Mouse (Mus musculus): ENCODE data around the gene Mtmr3. TPM values are rescaled to one million over a fixed set of nuclear protein-coding genes. Genes with fewer than 3 reads are reported as not detected.

Gene Mtmr3
- polyA plus RNA-seq (2016; fragmentation: Nextera tagmentation; extraction: Ambion mirVana): 49.2 and 49.8 TPM in 2 replicates

DNA sequence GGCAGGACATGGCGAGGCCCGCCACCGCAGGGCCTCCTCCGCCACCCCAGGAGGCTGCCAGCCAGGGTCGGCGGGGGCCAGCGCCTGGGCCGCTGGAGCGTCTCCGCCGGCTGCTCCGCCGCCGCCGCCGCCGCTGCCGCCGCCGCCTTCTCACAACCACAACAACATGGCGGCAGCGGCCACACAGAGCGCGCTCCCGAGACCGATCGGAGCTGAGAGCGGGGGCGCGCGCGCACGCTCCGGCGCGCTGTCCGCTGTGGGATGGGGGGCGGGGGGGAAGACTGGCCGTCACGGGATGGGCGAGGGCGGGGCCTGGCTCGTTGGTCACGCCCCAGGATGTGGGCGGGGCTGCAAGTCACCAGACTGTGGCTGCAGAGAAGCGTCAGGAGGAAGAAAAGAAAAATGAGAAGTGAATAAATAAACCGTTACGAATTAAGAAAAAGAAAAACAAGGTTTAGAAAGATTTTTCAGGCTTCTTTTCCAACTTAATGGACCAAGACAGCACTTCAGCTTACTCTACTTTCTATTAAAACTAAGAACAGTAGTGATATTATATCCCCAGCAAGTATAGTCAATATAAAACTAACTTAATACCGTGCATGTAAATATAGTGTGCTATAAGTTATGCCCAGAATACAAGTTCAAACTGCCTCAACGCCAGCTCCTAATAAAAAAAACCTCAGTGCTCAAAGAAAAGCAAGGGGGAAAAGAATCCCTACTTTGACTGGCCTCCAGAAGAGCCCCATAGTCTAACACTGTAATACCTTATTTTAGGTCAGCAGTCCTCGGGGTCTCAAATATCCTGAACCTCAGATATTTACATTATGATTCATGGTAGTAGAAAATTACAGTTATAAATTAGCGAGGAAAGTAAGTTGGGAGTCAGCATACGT lies at the start of gene Mtmr3:
Gene Mtmr3 (minus strand): TSS at position 256 of the 893 bp plus-strand sequence.
- Histone ChIP-seq H3K27ac (replicated peaks) (peak within 1 kb of the TSS; percentile 95), H3K9ac (replicated peaks) (peak within 1 kb of the TSS; percentile 95), H3K9me3 (no peaks in the 10 kb centered on the region), H3K36me3 (no peaks in the 10 kb centered on the region), H3K4me1 (peaks cover 9% of the 10 kb centered on the region), H3K4me2 (replicated peaks) (peak within 1 kb of the TSS; percentile 60), H3K4me3 (peak within 1 kb of the TSS; percentile 96), H3K27me3 (no peaks in the 10 kb centered on the region)
- peak; percentile 95 for ATAC-seq (ENCODE audit: low FRiP score, low read depth)
- WGBS: 6% methylated on average over 44 of the region's 53 CpGs

DNA sequence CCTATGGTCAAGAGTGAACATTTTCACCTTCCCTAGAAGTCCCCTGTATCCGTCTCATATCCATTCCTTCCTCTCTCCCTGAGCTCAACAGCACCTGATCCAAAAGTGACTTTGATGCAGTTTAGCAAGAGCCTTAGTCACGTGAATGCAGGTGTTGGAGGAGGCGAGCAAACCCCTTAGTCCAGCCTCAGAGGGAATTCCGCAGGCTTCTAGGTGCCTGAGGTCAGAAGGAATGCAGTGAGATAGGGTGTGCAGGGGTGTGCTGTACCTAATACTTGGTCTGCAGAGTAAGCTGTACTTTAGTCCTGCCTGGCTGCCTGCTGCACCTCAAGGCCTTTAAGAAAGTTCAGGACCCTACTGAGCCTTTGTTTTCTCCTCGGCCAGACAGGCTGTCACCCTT lies 49.1 kb upstream of the Mtmr3 start:
- no peak for ATAC-seq (ENCODE audit: low FRiP score, low read depth)
- 64% methylated on average over 5 of the region's 5 CpGs for WGBS
- Histone ChIP-seq H3K4me2 (replicated peaks) (no peak overlapping the region), H3K9me3 (no peaks in the 10 kb centered on the region), H3K9ac (replicated peaks) (no peak overlapping the region), H3K4me1 (peaks cover 2% of the 10 kb centered on the region; the same call in 1 of the 2 replicates), H3K36me3 (peaks cover 27% of the 10 kb centered on the region), H3K27me3 (no peaks in the 10 kb centered on the region), H3K27ac (replicated peaks) (no peak overlapping the region), H3K4me3 (no peak overlapping the region)

DNA sequence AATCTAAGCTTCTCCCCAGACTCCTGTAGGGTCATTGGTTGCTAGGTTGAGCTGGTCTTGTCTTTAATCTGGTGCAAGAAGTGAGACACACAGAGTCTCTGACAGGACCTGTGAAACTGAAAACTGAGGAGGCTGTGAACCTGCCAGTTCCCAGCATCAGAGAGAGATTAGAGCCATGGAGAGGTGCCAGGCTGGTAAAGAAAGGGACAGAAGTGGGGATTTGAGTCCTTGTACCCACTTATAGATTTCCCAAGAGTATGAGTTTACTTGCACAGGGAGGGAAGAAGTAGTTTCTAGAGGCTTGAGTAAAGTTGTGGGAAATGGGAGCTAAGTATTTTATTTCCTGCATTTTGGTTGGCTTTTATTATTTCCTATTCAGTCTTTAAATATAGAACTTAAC lies 46.5 kb upstream of the Mtmr3 start:
- Histone ChIP-seq H3K4me2 (replicated peaks) (no peak overlapping the region), H3K9ac (replicated peaks) (no peak overlapping the region)

DNA sequence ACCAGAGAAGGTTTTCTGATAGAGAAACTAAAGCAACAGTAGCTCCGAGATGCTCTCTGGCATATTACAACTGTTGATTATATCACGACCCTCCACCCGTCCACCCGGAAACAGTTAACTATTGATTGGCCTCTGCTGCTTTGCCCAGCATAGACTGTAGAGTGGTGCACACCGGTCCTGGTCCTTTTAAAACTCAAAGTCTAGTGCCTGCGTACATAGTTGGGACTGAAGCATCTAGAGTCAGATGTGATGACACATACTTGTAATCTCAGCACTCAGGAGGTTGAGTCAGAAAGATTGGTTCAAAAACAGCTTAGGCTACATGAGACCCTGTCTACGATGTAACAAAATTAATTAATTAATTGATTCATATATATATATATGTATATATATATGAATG lies 43.6 kb upstream of the Mtmr3 start:
- Histone ChIP-seq H3K9me3 (no peaks in the 10 kb centered on the region), H3K4me1 (peaks cover 16% of the 10 kb centered on the region), H3K4me3 (peak overlapping the region; percentile 89), H3K36me3 (peaks cover 11% of the 10 kb centered on the region), H3K4me2 (replicated peaks) (peak overlapping the region; percentile 87), H3K27me3 (0 out of 2 replicates have a peak, but pooled peaks cover 6% of the 10 kb centered on the region), H3K9ac (replicated peaks) (peak overlapping the region; percentile 78), H3K27ac (replicated peaks) (no peak overlapping the region)
- 31% methylated on average over 7 of the region's 7 CpGs for WGBS
- no peak for ATAC-seq (ENCODE audit: low FRiP score, low read depth)

More for the DNA sequence above, 46.5 kb upstream of the Mtmr3 start:
- no peak for ATAC-seq (ENCODE audit: low FRiP score, low read depth)
- Histone ChIP-seq H3K27me3 (no peaks in the 10 kb centered on the region), H3K9me3 (no peaks in the 10 kb centered on the region), H3K4me3 (no peak overlapping the region), H3K27ac (replicated peaks) (no peak overlapping the region), H3K36me3 (peaks cover 11% of the 10 kb centered on the region), H3K4me1 (peaks cover 16% of the 10 kb centered on the region)

DNA sequence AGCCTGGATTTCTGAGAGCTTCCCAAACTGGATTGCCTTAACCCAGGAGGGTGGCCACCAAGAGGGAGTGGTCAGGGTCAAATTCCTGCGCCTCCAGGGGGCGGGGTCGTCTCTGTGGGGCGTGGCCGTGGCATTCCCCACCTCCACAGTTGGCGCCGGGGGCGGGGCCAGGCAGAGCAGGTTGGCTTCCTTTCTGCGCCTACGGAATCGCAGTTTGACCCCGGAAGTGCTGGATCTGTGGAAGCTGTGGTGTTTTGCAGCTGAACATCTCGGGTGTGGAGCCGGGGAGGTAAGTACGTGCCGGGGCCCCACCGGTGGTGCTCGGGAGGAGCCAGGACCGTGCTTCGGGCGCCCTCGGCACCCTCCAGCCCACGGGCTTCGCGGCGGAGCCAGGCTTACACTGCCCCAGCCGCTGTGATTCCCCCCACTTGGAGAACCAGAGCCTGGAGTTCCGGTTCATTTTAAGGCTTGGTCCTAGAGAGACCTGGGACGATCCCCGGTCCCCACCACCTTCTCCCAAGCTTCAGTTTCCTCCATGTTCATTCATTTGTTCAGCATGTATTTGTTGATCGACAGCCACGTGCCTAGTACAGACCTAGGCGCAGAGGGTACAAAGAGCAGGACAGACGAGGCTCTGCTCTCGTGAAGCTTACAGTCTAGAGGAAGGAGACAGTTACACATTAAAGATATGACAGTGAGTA lies 43.0 kb upstream of the Mtmr3 start, which contains the start of gene Ascc2:
Gene Ascc2 (plus strand): TSS at position 214 of the 701 bp plus-strand sequence.
- Histone ChIP-seq H3K4me2 (replicated peaks) (peak within 1 kb of the TSS; percentile 87), H3K4me3 (peak within 1 kb of the TSS; percentile 89), H3K36me3 (peaks cover 11% of the 10 kb centered on the region), H3K4me1 (peaks cover 16% of the 10 kb centered on the region), H3K27me3 (0 out of 2 replicates have a peak, but pooled peaks cover 6% of the 10 kb centered on the region), H3K9ac (replicated peaks) (peak within 1 kb of the TSS; percentile 78), H3K27ac (replicated peaks) (no peak within 1 kb of the TSS), H3K9me3 (no peaks in the 10 kb centered on the region)
- peak; percentile 92 for ATAC-seq (ENCODE audit: low FRiP score, low read depth)
- WGBS: under 1% methylated on average over 35 of the region's 35 CpGs

DNA sequence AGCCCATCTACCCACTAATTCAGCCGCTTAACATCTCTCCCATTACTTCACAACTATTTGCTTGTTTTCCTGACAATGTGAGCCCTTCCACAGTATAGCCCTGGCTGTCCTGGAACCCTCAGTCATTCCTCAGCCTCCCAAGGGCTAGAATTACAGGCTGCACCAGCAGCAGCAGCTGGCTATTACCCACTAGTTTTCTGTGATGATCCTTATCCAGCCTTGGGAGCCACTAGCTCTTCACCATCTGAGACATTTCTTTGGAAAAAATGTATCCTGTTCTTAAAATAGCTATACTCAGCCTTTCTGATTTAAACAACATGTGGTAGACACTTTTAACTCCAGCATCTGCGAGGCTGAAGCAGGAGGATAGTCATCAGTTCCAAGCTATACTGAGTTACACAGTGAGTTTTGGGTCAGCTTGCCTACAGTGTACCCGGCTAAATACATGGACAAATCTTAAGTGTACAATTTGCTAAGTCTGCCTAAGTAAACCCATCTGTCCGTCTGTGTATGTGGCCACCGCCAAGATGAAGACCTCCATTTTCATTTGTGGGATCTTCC lies 42.2 kb upstream of the Mtmr3 start:
- H3K9me3 ChIP-seq: no peaks in the 10 kb centered on the region
- WGBS: 59% methylated on average over 5 of the region's 5 CpGs
- H3K4me1 ChIP-seq: peaks cover 16% of the 10 kb centered on the region
- peaks cover 4% of the 10 kb centered on the region for H3K36me3 ChIP-seq
- H3K27ac ChIP-seq (replicated peaks): no peak overlapping the region
- H3K27me3 ChIP-seq: 0 out of 2 replicates have a peak, but pooled peaks cover 6% of the 10 kb centered on the region
- peak overlapping the region; percentile 89; the same call in 1 of the 2 replicates for H3K4me3 ChIP-seq
- H3K9ac ChIP-seq (replicated peaks): no peak overlapping the region; the same call in 1 of the 2 replicates
- peak overlapping the region; percentile 87 for H3K4me2 ChIP-seq (replicated peaks)
- 0 out of 2 replicates have a peak, but pooled peaks have one; percentile 3 for ATAC-seq (ENCODE audit: low FRiP score, low read depth)

DNA sequence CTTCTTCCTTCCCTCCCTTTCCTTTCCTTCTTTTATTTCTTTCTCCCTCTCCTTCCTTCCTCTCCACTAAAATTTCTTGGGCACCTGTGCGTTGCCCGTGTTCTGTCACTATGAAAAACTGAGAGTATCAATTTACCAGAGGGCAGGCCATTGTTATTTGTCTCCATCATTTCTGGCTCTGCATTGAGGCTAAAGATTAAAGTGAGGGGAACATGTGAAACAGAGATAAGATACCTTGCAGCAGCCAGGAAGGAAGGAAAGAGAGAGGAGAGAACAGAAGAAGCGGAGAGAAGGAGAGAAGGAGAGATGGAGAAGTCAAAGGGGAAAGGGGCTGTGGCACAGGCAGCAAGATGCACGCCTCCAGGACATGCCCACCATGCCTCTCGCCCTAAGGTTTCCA lies 39.7 kb upstream of the Mtmr3 start:
- H3K27me3 ChIP-seq: 0 out of 2 replicates have a peak, but pooled peaks cover 9% of the 10 kb centered on the region
- WGBS: 72% methylated on average over 5 of the region's 5 CpGs
- no peak overlapping the region for H3K27ac ChIP-seq (replicated peaks)
- no peak overlapping the region for H3K4me2 ChIP-seq (replicated peaks)
- no peak overlapping the region for H3K9ac ChIP-seq (replicated peaks)
- no peak for ATAC-seq (ENCODE audit: low FRiP score, low read depth)
- H3K36me3 ChIP-seq: no peaks in the 10 kb centered on the region
- H3K9me3 ChIP-seq: no peaks in the 10 kb centered on the region
- no peak overlapping the region for H3K4me3 ChIP-seq
- H3K4me1 ChIP-seq: peaks cover 21% of the 10 kb centered on the region

DNA sequence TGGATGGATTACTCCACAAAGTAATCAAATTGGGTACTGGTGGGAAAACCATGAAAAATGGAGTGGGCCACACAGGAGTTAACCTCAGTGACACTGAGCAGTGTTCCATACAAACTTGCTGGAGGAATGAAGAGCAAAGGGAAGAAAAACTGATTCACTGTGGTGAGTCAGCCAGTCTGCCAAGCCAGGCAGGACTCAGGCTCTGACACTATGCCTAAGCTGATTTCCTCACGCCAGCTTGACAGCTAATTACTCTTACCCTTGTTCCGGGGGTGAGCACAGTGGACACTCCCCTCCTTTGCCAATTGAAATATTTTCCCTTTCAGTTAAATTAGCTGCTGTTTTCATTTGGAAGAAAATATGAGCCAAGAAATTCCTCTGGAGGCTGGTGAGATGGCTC lies 38.8 kb upstream of the Mtmr3 start:
- 55% methylated on average over 2 of the region's 2 CpGs for WGBS
- ATAC-seq (ENCODE audit: low FRiP score, low read depth): no peak

DNA sequence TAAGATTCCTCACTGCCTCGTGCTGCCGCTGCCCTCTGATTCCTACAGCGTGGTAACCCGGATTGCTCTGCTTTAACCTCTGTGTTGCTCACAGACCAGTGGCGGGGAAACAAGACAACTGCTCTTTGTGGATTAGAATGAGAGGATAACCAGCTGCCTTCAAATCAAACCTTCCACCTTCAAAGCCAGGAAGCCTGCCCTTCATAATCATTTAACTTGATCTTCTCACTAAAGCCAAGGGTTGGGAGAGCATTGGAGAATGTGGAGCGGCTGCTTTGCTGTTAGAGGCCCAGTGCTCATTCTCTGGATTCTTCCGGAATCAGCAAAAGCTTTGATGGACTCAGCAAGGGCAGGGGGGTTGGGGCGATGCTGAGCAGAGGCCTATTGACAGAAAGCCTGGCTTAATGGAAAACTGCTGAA lies 35.2 kb upstream of the Mtmr3 start:
- ATAC-seq (ENCODE audit: low FRiP score, low read depth): no peak
- peaks cover 8% of the 10 kb centered on the region; the same call in 1 of the 2 replicates for H3K4me1 ChIP-seq
- 0 out of 2 replicates have a peak, but pooled peaks cover 9% of the 10 kb centered on the region for H3K27me3 ChIP-seq
- WGBS: 31% methylated on average over 8 of the region's 8 CpGs
- H3K4me2 ChIP-seq (replicated peaks): no peak overlapping the region
- no peaks in the 10 kb centered on the region for H3K36me3 ChIP-seq
- no peaks in the 10 kb centered on the region for H3K9me3 ChIP-seq
- no peak overlapping the region for H3K9ac ChIP-seq (replicated peaks)
- H3K4me3 ChIP-seq: no peak overlapping the region
- 0 out of 2 replicates have a peak overlapping the region, but pooled peaks have one; percentile 7 for H3K27ac ChIP-seq (replicated peaks)

More for the DNA sequence above, 38.8 kb upstream of the Mtmr3 start:
- H3K9me3 ChIP-seq: no peaks in the 10 kb centered on the region
- no peak overlapping the region for H3K9ac ChIP-seq (replicated peaks)
- H3K4me1 ChIP-seq: peaks cover 16% of the 10 kb centered on the region
- no peaks in the 10 kb centered on the region for H3K36me3 ChIP-seq
- H3K27ac ChIP-seq (replicated peaks): no peak overlapping the region
- H3K4me2 ChIP-seq (replicated peaks): no peak overlapping the region
- H3K27me3 ChIP-seq: 0 out of 2 replicates have a peak, but pooled peaks cover 9% of the 10 kb centered on the region
- no peak overlapping the region for H3K4me3 ChIP-seq

DNA sequence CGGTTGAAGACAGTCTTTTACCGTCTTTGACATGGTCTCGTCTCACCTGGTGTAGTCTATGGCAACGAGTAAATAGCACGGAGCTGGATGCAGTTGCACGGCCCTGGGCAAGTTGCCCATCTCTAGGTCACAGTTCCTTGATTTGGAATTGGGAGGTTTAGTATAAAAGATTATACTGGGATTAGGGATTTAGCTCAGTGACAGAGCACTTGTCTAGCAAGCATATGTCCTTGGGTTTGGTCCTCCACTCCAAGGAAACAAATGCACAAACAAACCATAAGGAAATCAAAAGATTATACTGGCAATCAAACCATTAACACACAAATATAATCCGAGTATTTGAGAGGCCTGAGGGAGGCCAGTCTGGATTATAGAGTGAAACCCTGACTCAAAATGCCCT lies 33.0 kb upstream of the Mtmr3 start:
- WGBS: 87% methylated on average over 7 of the region's 7 CpGs

DNA sequence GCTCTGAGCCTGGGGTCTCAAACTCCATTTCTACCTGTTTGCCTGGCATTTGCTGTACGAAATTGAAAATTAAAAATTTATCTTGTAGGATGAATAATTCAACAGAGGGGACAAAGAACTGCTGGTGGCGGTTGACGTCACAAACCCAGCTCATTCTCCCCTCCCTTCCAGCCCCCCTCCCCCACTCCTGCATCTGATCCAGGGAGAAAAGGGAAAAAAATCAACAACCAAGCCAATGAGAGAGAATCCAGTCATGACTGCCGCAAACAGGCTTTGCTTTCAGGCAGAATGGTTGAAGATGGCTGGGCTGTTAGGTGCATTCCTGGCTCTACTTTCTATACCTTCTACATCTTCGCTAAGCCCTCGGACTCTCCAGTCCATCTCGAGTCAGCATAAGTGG lies 31.3 kb upstream of the Mtmr3 start:
- ATAC-seq (ENCODE audit: low FRiP score, low read depth): no peak
- H3K9ac ChIP-seq (replicated peaks): no peak overlapping the region
- no peaks in the 10 kb centered on the region for H3K27me3 ChIP-seq
- H3K4me2 ChIP-seq (replicated peaks): no peak overlapping the region
- no peak overlapping the region for H3K4me3 ChIP-seq
- peaks cover 8% of the 10 kb centered on the region; the same call in 1 of the 2 replicates for H3K4me1 ChIP-seq
- no peaks in the 10 kb centered on the region for H3K9me3 ChIP-seq
- no peaks in the 10 kb centered on the region for H3K36me3 ChIP-seq
- no peak overlapping the region for H3K27ac ChIP-seq (replicated peaks)
- WGBS: 72% methylated on average over 7 of the region's 7 CpGs

More for the DNA sequence above, 33.0 kb upstream of the Mtmr3 start:
- Histone ChIP-seq H3K9me3 (no peaks in the 10 kb centered on the region), H3K27ac (replicated peaks) (no peak overlapping the region), H3K27me3 (0 out of 2 replicates have a peak, but pooled peaks cover 3% of the 10 kb centered on the region), H3K4me1 (peaks cover 8% of the 10 kb centered on the region; the same call in 1 of the 2 replicates), H3K4me2 (replicated peaks) (no peak overlapping the region), H3K4me3 (no peak overlapping the region), H3K9ac (replicated peaks) (no peak overlapping the region), H3K36me3 (no peaks in the 10 kb centered on the region)
- ATAC-seq (ENCODE audit: low FRiP score, low read depth): no peak
